Mouse (Mus musculus) stomach, embryonic 16.5 days (tissue): Measurements from ENCODE around the gene Cldn2. TPM values are rescaled to one million over a fixed set of nuclear protein-coding genes. Genes with fewer than 3 reads are reported as not detected.

ENCODE experiments used
- ATAC-seq: fragments of 200-750 bp; cut with Nextera tagmentation; 2 replicates; pipeline ENCODE4 v1.8.0; 2017; ENCODE audit warnings: moderate number of reproducible peaks, moderate TSS enrichment; ENCODE audit not compliant: insufficient read depth, low FRiP score
- H3K27ac ChIP-seq: fragments of 300-500 bp; sonication (generic); 2 replicates; pipeline ENCODE4 v1.5.1; 2014; ENCODE audit warnings: low read length
- H3K27me3 ChIP-seq: fragments of 300-500 bp; sonication (generic); 2 replicates; pipeline ENCODE4 v1.6.1; 2014; ENCODE audit warnings: low read length, control low read depth, mixed read lengths; ENCODE audit not compliant: control insufficient read depth, insufficient read depth
- H3K36me3 ChIP-seq: fragments of 300-500 bp; sonication (generic); 2 replicates; pipeline ENCODE4 v1.6.1; 2014; ENCODE audit warnings: low read length; ENCODE audit not compliant: control insufficient read depth, insufficient read depth
- H3K4me1 ChIP-seq: fragments of 300-500 bp; sonication (generic); 2 replicates; pipeline ENCODE4 v1.6.1; 2014; ENCODE audit warnings: low read length, control low read depth, mixed read lengths; ENCODE audit not compliant: control insufficient read depth, insufficient read depth
- H3K4me2 ChIP-seq: fragments of 300-500 bp; sonication (generic); 2 replicates; pipeline ENCODE4 v1.6.1; 2014; ENCODE audit warnings: low read depth, low read length, mixed read lengths
- H3K4me3 ChIP-seq: fragments of 300-500 bp; sonication (generic); replicated peaks from 2 replicates; pipeline ENCODE4 v1.5.1; 2014; ENCODE audit warnings: mild to moderate bottlenecking, low read length
- H3K9ac ChIP-seq: fragments of 300-500 bp; sonication (generic); 2 replicates; pipeline ENCODE4 v1.6.1; 2014; ENCODE audit warnings: low read length
- H3K9me3 ChIP-seq: fragments of 300-500 bp; sonication (generic); replicated peaks from 2 replicates; pipeline ENCODE4 v1.6.1; 2016; ENCODE audit warnings: low read length, control low read depth; ENCODE audit not compliant: control insufficient read depth
- WGBS: fragments of 180-500 bp; shearing (Covaris S2); extraction: QIAGEN DNeasy Blood & Tissue Kit; methylation state at CpG from one replicate; pipeline ENCODE4 v1.1.7; 2014; 5-methylcytosine and 5-hydroxymethylcytosine counted together
- polyA plus RNA-seq: library from polyadenylated mRNA; unstranded; fragments of >200 nt; fragmentation: Nextera tagmentation; extraction: Ambion mirVana; gene quantifications from 2 replicates; pipeline ENCODE4 v1.2.1, GENCODE M21; 2015

The Cldn2 gene
- polyA plus RNA-seq, 1 experiment from 2014 or later = 13.4 TPM

DNA sequence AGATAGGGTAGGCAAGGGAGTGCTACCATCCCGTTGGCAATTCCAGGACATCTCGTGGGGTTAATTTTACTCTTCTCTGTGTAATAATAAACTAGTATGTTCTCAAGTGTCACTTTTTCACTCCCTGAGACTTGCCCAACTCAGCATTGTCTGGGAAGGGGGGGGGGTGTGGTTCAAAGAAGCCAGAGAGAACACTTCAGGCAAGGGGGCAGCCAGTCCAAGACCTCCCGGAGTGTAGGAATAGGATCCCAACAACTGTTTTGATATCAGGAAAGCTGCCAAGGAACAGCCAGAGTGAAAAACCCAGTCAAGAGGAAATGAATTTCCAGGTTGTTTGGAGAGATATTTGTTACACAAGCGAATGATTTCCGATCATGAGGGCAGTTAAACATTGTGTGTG, 14.6 kb downstream of the Cldn2 start:
- 69% methylated on average over 5 of the region's 5 CpGs for WGBS
- ATAC-seq = no peak

GRCm38 (mm10) chrX:139825402-139825801, 24.8 kb downstream of the Cldn2 start:
- H3K4me1 ChIP-seq = no peaks in the 10 kb centered on the region
- 71% methylated on average over 1 of the region's 1 CpGs for WGBS
- H3K27me3 ChIP-seq = no peaks in the 10 kb centered on the region; the same call in 1 of the 2 replicates
- no peak overlapping the region for H3K4me3 ChIP-seq
- no peak overlapping the region for H3K27ac ChIP-seq
- H3K9me3 ChIP-seq = no peaks in the 10 kb centered on the region
- no peak overlapping the region for H3K4me2 ChIP-seq
- no peak for ATAC-seq
- H3K9ac ChIP-seq = no peak overlapping the region
- H3K36me3 ChIP-seq = no peaks in the 10 kb centered on the region

More for the DNA sequence above, 14.6 kb downstream of the Cldn2 start:
- Histone ChIP-seq H3K4me1 (no peaks in the 10 kb centered on the region), H3K9ac (no peak overlapping the region), H3K27me3 (no peaks in the 10 kb centered on the region; the same call in 1 of the 2 replicates), H3K27ac (no peak overlapping the region), H3K9me3 (no peaks in the 10 kb centered on the region), H3K4me3 (no peak overlapping the region), H3K36me3 (no peaks in the 10 kb centered on the region), H3K4me2 (no peak overlapping the region)

GRCm38 (mm10) chrX:139826926-139827325, 26.3 kb downstream of the Cldn2 start:
- 89% methylated on average over 4 of the region's 4 CpGs for WGBS
- Histone ChIP-seq H3K4me2 (no peak overlapping the region), H3K36me3 (no peaks in the 10 kb centered on the region), H3K4me3 (no peak overlapping the region), H3K9ac (no peak overlapping the region), H3K4me1 (no peaks in the 10 kb centered on the region), H3K9me3 (no peaks in the 10 kb centered on the region), H3K27me3 (peaks cover 4% of the 10 kb centered on the region; the same call in 1 of the 2 replicates), H3K27ac (no peak overlapping the region)
- ATAC-seq = no peak

GRCm38 (mm10) chrX:139828363-139829092, 27.9 kb downstream of the Cldn2 start:
- Histone ChIP-seq H3K27me3 (peaks cover 4% of the 10 kb centered on the region; the same call in 1 of the 2 replicates), H3K9me3 (no peaks in the 10 kb centered on the region), H3K4me3 (no peak overlapping the region), H3K9ac (no peak overlapping the region), H3K36me3 (no peaks in the 10 kb centered on the region), H3K4me2 (no peak overlapping the region), H3K4me1 (no peaks in the 10 kb centered on the region), H3K27ac (no peak overlapping the region)
- WGBS = 88% methylated on average over 6 of the region's 6 CpGs
- ATAC-seq = no peak

DNA sequence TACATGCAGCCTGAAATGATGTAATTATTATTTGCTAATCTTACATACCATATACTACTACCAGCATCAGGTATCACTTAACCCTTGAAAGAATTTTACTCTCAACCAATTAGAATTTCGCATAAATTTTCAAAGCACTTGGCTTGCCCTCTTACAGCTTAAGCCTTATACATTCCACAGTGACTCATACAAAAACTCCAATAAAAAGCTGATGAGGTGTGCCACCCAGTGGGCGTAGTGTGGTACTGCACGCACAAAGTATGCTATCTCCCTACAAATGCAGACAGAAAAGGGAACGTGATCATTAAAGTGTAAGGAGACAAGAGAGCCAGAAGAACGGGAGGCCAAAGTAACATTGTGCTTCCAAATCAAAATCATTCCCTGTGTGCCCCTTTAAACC, 31.8 kb downstream of the Cldn2 start:
- WGBS = 19% methylated on average over 5 of the region's 5 CpGs
- H3K4me1 ChIP-seq = no peaks in the 10 kb centered on the region
- no peak overlapping the region for H3K27ac ChIP-seq
- no peak overlapping the region for H3K9ac ChIP-seq
- H3K36me3 ChIP-seq = no peaks in the 10 kb centered on the region
- H3K4me3 ChIP-seq = no peak overlapping the region
- no peak overlapping the region for H3K4me2 ChIP-seq
- ATAC-seq = no peak
- no peaks in the 10 kb centered on the region for H3K9me3 ChIP-seq
- peaks cover 4% of the 10 kb centered on the region; the same call in 1 of the 2 replicates for H3K27me3 ChIP-seq

DNA sequence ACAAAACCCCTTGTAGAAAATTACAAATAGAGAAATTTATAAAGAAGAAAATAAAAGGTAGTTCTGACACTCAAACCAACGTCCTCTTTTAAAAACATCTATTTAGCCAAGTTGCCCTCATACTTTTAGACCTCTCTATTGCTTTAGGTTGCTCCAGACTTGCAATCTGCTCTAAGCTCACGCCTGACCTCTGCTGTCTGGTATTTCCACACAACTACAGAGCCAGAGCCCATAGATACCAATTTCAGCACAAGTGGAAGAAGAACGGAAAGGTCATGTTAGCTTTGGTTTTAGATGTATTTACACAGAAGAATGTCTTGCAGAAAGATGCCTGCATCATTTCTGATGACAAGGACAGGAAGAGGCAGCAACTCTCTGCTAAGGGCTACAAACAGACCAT, 38.4 kb downstream of the Cldn2 start:
- Histone ChIP-seq H3K27ac (no peak overlapping the region), H3K9me3 (no peaks in the 10 kb centered on the region), H3K36me3 (no peaks in the 10 kb centered on the region), H3K4me3 (no peak overlapping the region), H3K4me2 (no peak overlapping the region), H3K9ac (no peak overlapping the region), H3K4me1 (no peaks in the 10 kb centered on the region), H3K27me3 (no peaks in the 10 kb centered on the region)
- 32% methylated on average over 3 of the region's 3 CpGs for WGBS
- ATAC-seq = no peak

DNA sequence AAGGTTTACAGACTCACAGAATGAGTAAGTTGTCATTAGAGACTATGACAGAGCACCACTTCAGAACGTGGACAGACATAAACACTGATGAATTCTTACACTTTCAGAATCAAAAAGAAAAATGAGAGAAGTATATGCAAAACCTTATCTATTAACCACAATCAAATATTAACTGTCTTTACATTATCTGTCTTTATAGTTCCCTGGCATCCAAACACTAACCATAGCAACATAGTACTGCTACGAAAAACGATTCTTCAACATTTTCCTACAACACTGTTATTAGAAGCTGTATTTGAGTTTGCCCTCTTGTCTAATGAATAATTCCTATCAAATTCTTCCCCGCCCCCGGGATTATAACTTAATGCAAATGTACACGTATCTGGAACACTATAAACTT, 40.5 kb downstream of the Cldn2 start:
- Histone ChIP-seq H3K27me3 (no peaks in the 10 kb centered on the region), H3K9ac (no peak overlapping the region), H3K4me3 (no peak overlapping the region), H3K4me1 (no peaks in the 10 kb centered on the region), H3K4me2 (no peak overlapping the region), H3K36me3 (no peaks in the 10 kb centered on the region), H3K9me3 (no peaks in the 10 kb centered on the region), H3K27ac (no peak overlapping the region)
- 69% methylated on average over 6 of the region's 6 CpGs for WGBS
- ATAC-seq = no peak

DNA sequence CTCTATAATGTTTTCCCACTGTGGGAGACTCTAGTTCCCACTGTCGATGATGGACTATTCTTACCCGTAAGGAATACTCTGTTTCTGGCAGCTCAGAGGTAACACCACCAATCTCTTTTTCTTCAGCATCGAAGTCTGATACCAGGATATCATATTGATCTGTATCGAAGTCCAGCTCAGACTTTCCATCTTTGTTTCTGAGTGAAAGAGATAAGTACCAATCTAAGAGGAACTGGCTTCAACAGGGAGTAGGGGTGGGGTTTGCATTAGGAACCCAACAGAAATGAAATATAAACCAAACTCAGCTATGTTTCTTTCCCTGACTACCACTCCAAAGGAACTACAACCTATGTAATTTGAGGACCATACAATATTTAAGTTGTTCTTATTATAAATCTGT, 54.2 kb downstream of the Cldn2 start:
- H3K36me3 ChIP-seq = no peaks in the 10 kb centered on the region
- H3K4me1 ChIP-seq = no peaks in the 10 kb centered on the region
- no peak overlapping the region for H3K27ac ChIP-seq
- no peak overlapping the region for H3K4me2 ChIP-seq
- no peak for ATAC-seq
- H3K9me3 ChIP-seq = no peaks in the 10 kb centered on the region
- WGBS = 81% methylated on average over 4 of the region's 4 CpGs
- no peak overlapping the region for H3K9ac ChIP-seq
- H3K4me3 ChIP-seq = no peak overlapping the region
- no peaks in the 10 kb centered on the region for H3K27me3 ChIP-seq

- no peak overlapping the region for H3K27ac ChIP-seq
- no peak overlapping the region for H3K4me2 ChIP-seq
- no peak overlapping the region for H3K4me3 ChIP-seq
- H3K36me3 ChIP-seq = no peaks in the 10 kb centered on the region
- 60% methylated on average over 5 of the region's 5 CpGs for WGBS
- no peak overlapping the region for H3K9ac ChIP-seq
- no peaks in the 10 kb centered on the region for H3K4me1 ChIP-seq
- peak; percentile 50; the same call in 1 of the 2 replicates for ATAC-seq
- H3K27me3 ChIP-seq = no peaks in the 10 kb centered on the region
- no peaks in the 10 kb centered on the region for H3K9me3 ChIP-seq
Observed at GRCm38 (mm10) chrX:139859402-139859801, 58.8 kb downstream of the Cldn2 start.
